Mouse (Mus musculus): ENCODE data around the gene Map3k14. TPM values are rescaled to one million over a fixed set of nuclear protein-coding genes. Genes with fewer than 3 reads are reported as not detected.

Gene Map3k14
- polyA plus RNA-seq, 1 experiment, result 49.6 TPM

GRCm38 (mm10) chr11:103271979-103272378, 4.7 kb upstream of the Map3k14 start:
- Histone ChIP-seq H3K4me1 (ENCODE audit: control insufficient read depth, insufficient read depth, insufficient read length) (peaks cover 2% of the 10 kb centered on the region; the same call in 1 of the 2 replicates), H3K36me3 (ENCODE audit: control insufficient read depth, insufficient read depth, low read length) (no peaks in the 10 kb centered on the region), H3K4me3 (ENCODE audit: extremely low read depth, insufficient read depth, insufficient read length) (no peak overlapping the region), H3K27ac (ENCODE audit: insufficient read depth, low read length) (no peak overlapping the region), H3K27me3 (ENCODE audit: control insufficient read depth, insufficient read depth, low read length) (no peaks in the 10 kb centered on the region)
- peak; percentile 37 to 75 for DNase-seq (ENCODE audit: low read depth in 1 of 2, low spot score in 2 of 2)
- TF ChIP-seq POLR2A (IDR thresholded peaks at IDR 0.05; ENCODE audit: low read depth, low read length) (no peak), CTCF (IDR thresholded peaks at IDR 0.05; ENCODE audit: extremely low read depth, insufficient read depth, insufficient read length, insufficient replicate concordance) (peak; percentile 89)
- 71% methylated on average over 6 of the region's 6 CpGs for WGBS

- no peak for TF ChIP-seq CTCF (IDR thresholded peaks at IDR 0.05; ENCODE audit: extremely low read depth, insufficient read depth, insufficient read length, insufficient replicate concordance)
- no peak for TF ChIP-seq POLR2A (IDR thresholded peaks at IDR 0.05; ENCODE audit: low read depth, low read length)
- WGBS, result 56% methylated on average over 5 of the region's 5 CpGs
- peaks cover 2% of the 10 kb centered on the region; the same call in 1 of the 2 replicates for H3K4me1 ChIP-seq (ENCODE audit: control insufficient read depth, insufficient read depth, insufficient read length)
- H3K27ac ChIP-seq (ENCODE audit: insufficient read depth, low read length), result no peak overlapping the region
- no peak overlapping the region for H3K4me3 ChIP-seq (ENCODE audit: extremely low read depth, insufficient read depth, insufficient read length)
- no peak for DNase-seq (ENCODE audit: low read depth in 1 of 2, low spot score in 2 of 2)
- no peaks in the 10 kb centered on the region for H3K27me3 ChIP-seq (ENCODE audit: control insufficient read depth, insufficient read depth, low read length)
- H3K36me3 ChIP-seq (ENCODE audit: control insufficient read depth, insufficient read depth, low read length), result no peaks in the 10 kb centered on the region
These were observed 2.2 kb upstream of the Map3k14 start for GRCm38 (mm10) chr11:103269426-103269825.

- H3K4me1 ChIP-seq (ENCODE audit: control insufficient read depth, insufficient read depth, insufficient read length), result peaks cover 2% of the 10 kb centered on the region; the same call in 1 of the 2 replicates
- 73% methylated on average over 3 of the region's 3 CpGs for WGBS
- no peaks in the 10 kb centered on the region for H3K36me3 ChIP-seq (ENCODE audit: control insufficient read depth, insufficient read depth, low read length)
- TF ChIP-seq POLR2A (IDR thresholded peaks at IDR 0.05; ENCODE audit: low read depth, low read length) (no peak), CTCF (IDR thresholded peaks at IDR 0.05; ENCODE audit: extremely low read depth, insufficient read depth, insufficient read length, insufficient replicate concordance) (no peak)
- H3K27ac ChIP-seq (ENCODE audit: insufficient read depth, low read length), result no peak overlapping the region
- H3K27me3 ChIP-seq (ENCODE audit: control insufficient read depth, insufficient read depth, low read length), result no peaks in the 10 kb centered on the region
- no peak for DNase-seq (ENCODE audit: low read depth in 1 of 2, low spot score in 2 of 2)
- no peak overlapping the region for H3K4me3 ChIP-seq (ENCODE audit: extremely low read depth, insufficient read depth, insufficient read length)
These were observed 1.6 kb upstream of the Map3k14 start for GRCm38 (mm10) chr11:103268905-103269304.

GRCm38 (mm10) chr11:103268350-103268749, 1.1 kb upstream of the Map3k14 start:
- no peak for TF ChIP-seq POLR2A (IDR thresholded peaks at IDR 0.05; ENCODE audit: low read depth, low read length)
- no peak for TF ChIP-seq CTCF (IDR thresholded peaks at IDR 0.05; ENCODE audit: extremely low read depth, insufficient read depth, insufficient read length, insufficient replicate concordance)
- DNase-seq (ENCODE audit: low read depth in 1 of 2, low spot score in 2 of 2), result no peak
- H3K27ac ChIP-seq (ENCODE audit: insufficient read depth, low read length), result no peak overlapping the region
- H3K4me1 ChIP-seq (ENCODE audit: control insufficient read depth, insufficient read depth, insufficient read length), result peaks cover 5% of the 10 kb centered on the region; the same call in 1 of the 2 replicates
- H3K4me3 ChIP-seq (ENCODE audit: extremely low read depth, insufficient read depth, insufficient read length), result no peak overlapping the region
- H3K36me3 ChIP-seq (ENCODE audit: control insufficient read depth, insufficient read depth, low read length), result no peaks in the 10 kb centered on the region
- WGBS, result 84% methylated on average over 4 of the region's 4 CpGs
- H3K27me3 ChIP-seq (ENCODE audit: control insufficient read depth, insufficient read depth, low read length), result no peaks in the 10 kb centered on the region

GRCm38 (mm10) chr11:103266729-103267345, 435 bp downstream of the Map3k14 start:
- WGBS, result under 1% methylated on average over 42 of the region's 42 CpGs
- DNase-seq (ENCODE audit: low read depth in 1 of 2, low spot score in 2 of 2), result peak in 1 of 2 experiments; percentile 32
- Histone ChIP-seq H3K36me3 (ENCODE audit: control insufficient read depth, insufficient read depth, low read length) (no peaks in the 10 kb centered on the region), H3K27me3 (ENCODE audit: control insufficient read depth, insufficient read depth, low read length) (no peaks in the 10 kb centered on the region), H3K27ac (ENCODE audit: insufficient read depth, low read length) (peak overlapping the region; percentile 81), H3K4me1 (ENCODE audit: control insufficient read depth, insufficient read depth, insufficient read length) (peaks cover 12% of the 10 kb centered on the region; the same call in 1 of the 2 replicates), H3K4me3 (ENCODE audit: extremely low read depth, insufficient read depth, insufficient read length) (peak overlapping the region; percentile 81)
- TF ChIP-seq POLR2A (IDR thresholded peaks at IDR 0.05; ENCODE audit: low read depth, low read length), result no peak; the same call in 1 of the 2 replicates
- no peak for TF ChIP-seq CTCF (IDR thresholded peaks at IDR 0.05; ENCODE audit: extremely low read depth, insufficient read depth, insufficient read length, insufficient replicate concordance)

GRCm38 (mm10) chr11:103265856-103266255, 1.4 kb downstream of the Map3k14 start:
- TF ChIP-seq CTCF (IDR thresholded peaks at IDR 0.05; ENCODE audit: extremely low read depth, insufficient read depth, insufficient read length, insufficient replicate concordance) (no peak), POLR2A (IDR thresholded peaks at IDR 0.05; ENCODE audit: low read depth, low read length) (no peak)
- Histone ChIP-seq H3K4me3 (ENCODE audit: extremely low read depth, insufficient read depth, insufficient read length) (peak overlapping the region; percentile 16; the same call in 1 of the 2 replicates), H3K36me3 (ENCODE audit: control insufficient read depth, insufficient read depth, low read length) (no peaks in the 10 kb centered on the region), H3K4me1 (ENCODE audit: control insufficient read depth, insufficient read depth, insufficient read length) (peaks cover 20% of the 10 kb centered on the region; the same call in 1 of the 2 replicates), H3K27ac (ENCODE audit: insufficient read depth, low read length) (peak overlapping the region; percentile 65), H3K27me3 (ENCODE audit: control insufficient read depth, insufficient read depth, low read length) (no peaks in the 10 kb centered on the region)
- 23% methylated on average over 2 of the region's 2 CpGs for WGBS
- DNase-seq (ENCODE audit: low read depth in 1 of 2, low spot score in 2 of 2), result peak in 1 of 2 experiments; percentile 55

GRCm38 (mm10) chr11:103265211-103265610, 2.1 kb downstream of the Map3k14 start:
- TF ChIP-seq POLR2A (IDR thresholded peaks at IDR 0.05; ENCODE audit: low read depth, low read length) (no peak), CTCF (IDR thresholded peaks at IDR 0.05; ENCODE audit: extremely low read depth, insufficient read depth, insufficient read length, insufficient replicate concordance) (no peak)
- H3K27ac ChIP-seq (ENCODE audit: insufficient read depth, low read length), result peak overlapping the region; percentile 86
- DNase-seq (ENCODE audit: low read depth in 1 of 2, low spot score in 2 of 2), result no peak
- 7% methylated on average over 7 of the region's 7 CpGs for WGBS
- no peaks in the 10 kb centered on the region for H3K27me3 ChIP-seq (ENCODE audit: control insufficient read depth, insufficient read depth, low read length)
- no peaks in the 10 kb centered on the region for H3K36me3 ChIP-seq (ENCODE audit: control insufficient read depth, insufficient read depth, low read length)
- peak overlapping the region; percentile 62; the same call in 1 of the 2 replicates for H3K4me3 ChIP-seq (ENCODE audit: extremely low read depth, insufficient read depth, insufficient read length)
- H3K4me1 ChIP-seq (ENCODE audit: control insufficient read depth, insufficient read depth, insufficient read length), result peaks cover 26% of the 10 kb centered on the region; the same call in 1 of the 2 replicates

Measured in spleen, adult 2 months (tissue).